Comparison of ENCODE assay signal across 9 mouse cellular contexts in genomic region chr8:13594884-13595323, GRCm38 (mm10). TPM values are rescaled to one million over a fixed set of nuclear protein-coding genes. Genes with fewer than 3 reads are reported as not detected.
DNase-seq lines count a peak whose midpoint lies in the region; ATAC-seq lines count a peak whose summit lies in the region.
"Had no signal": no experiment of that assay in that cellular context is flagged by ENCODE, and none has a peak within 500 bp of the region (broad histone marks: within the 10 kb centered on the region; RNA-seq: fewer than 3 reads in every experiment).

No protein-coding gene starts in this region.

- H3K27me3 ChIP-seq in midbrain, embryonic 11.5 days (ENCODE audit: control insufficient read depth, insufficient read depth, low read length): no peaks in the 10 kb centered on the region

- peak; percentile 88 for ATAC-seq in inflammation-experienced regulatory T-cells, adult 6 months
- peak; percentile 91 for ATAC-seq in megakaryocyte, adult 5-6 weeks (ENCODE audit: poor library complexity, severe bottlenecking)
- no peak for ATAC-seq in midbrain, embryonic 11.5 days (ENCODE audit: low FRiP score)

- no peak overlapping the region for H3K4me3 ChIP-seq in brown adipose tissue, adult 24 weeks (ENCODE audit: insufficient read depth, low read depth, low read length)
- no peak overlapping the region for H3K4me3 ChIP-seq in midbrain, embryonic 11.5 days (ENCODE audit: low read depth, low read length)

- DNase-seq in urinary bladder, postnatal 36 days (ENCODE audit: low spot score in 2 of 2): peak; percentile 45 to 66
- DNase-seq in urinary bladder, adult 2 months (ENCODE audit: low spot score): no peak
- peak; percentile 65 for DNase-seq in thymus, postnatal 14 days
- no peak for DNase-seq in ovary, postnatal 10 days (ENCODE audit: low spot score)
- DNase-seq in midbrain, embryonic 11.5 days (ENCODE audit: low spot score, missing footprints): no peak

- H3K4me1 ChIP-seq in brown adipose tissue, adult 24 weeks (ENCODE audit: control insufficient read depth, insufficient read depth, insufficient read length, low read length): peaks cover under 1% of the 10 kb centered on the region; the same call in 1 of the 2 replicates
- no peaks in the 10 kb centered on the region for H3K4me1 ChIP-seq in midbrain, embryonic 11.5 days (ENCODE audit: control insufficient read depth, insufficient read depth, low read length)

- H3K27ac ChIP-seq in brown adipose tissue, adult 24 weeks (replicated peaks; ENCODE audit: low read depth, low read length): peak overlapping the region; percentile 78
- H3K27ac ChIP-seq in midbrain, embryonic 11.5 days (ENCODE audit: low read depth, low read length): no peak overlapping the region

- no peak overlapping the region for H3K4me2 ChIP-seq in midbrain, embryonic 11.5 days

- WGBS in midbrain, embryonic 11.5 days: 85% methylated on average over 11 of the region's 11 CpGs

- no peaks in the 10 kb centered on the region for H3K9me3 ChIP-seq in midbrain, embryonic 11.5 days (ENCODE audit: control insufficient read depth, low read length)

- H3K9ac ChIP-seq in midbrain, embryonic 11.5 days (ENCODE audit: low read length): no peak overlapping the region

- H3K36me3 ChIP-seq in midbrain, embryonic 11.5 days (ENCODE audit: control insufficient read depth, insufficient read depth, low read length): no peaks in the 10 kb centered on the region

RNA-seq across cellular contexts. Expression of gene 1700029H14Rik, which starts 32.6 kb away (rescaled TPM):
- polyA plus RNA-seq in urinary bladder, adult 2 months (2012; rRNA removed): 0.04 and 0.07 TPM in 2 replicates
- not detected in 2 replicates for polyA plus RNA-seq in brown adipose tissue, adult 24 weeks (2012; ENCODE audit: insufficient read depth, insufficient read length, missing spikeins)
- polyA plus RNA-seq in inflammation-experienced regulatory T-cells, adult 6 months (2017; shearing (Covaris generic)): not detected
- not detected in 2 replicates for total RNA-seq in megakaryocyte, adult 5-6 weeks (2015)
- not detected in 2 replicates for total RNA-seq in megakaryocyte, adult 5-6 weeks (2017)
- polyA plus RNA-seq in midbrain, embryonic 11.5 days (2014; fragmentation: Nextera tagmentation; extraction: Ambion mirVana): not detected in 2 replicates
- polyA plus RNA-seq: neural tube, embryonic 14.5 days had no signal

Comparison
In these comparisons a context has a peak if more than half of its experiments do, and no peak if none do; other contexts are left out.
1. DNase-seq: peak in urinary bladder, postnatal 36 days (2 of 2) and thymus, postnatal 14 days (single experiment); none in urinary bladder, adult 2 months (single experiment), ovary, postnatal 10 days (single experiment) and midbrain, embryonic 11.5 days (single experiment).